Mouse (Mus musculus): ENCODE measurements at regions not wholly inside any gene's neighbourhood (a gene's known extent, or its start where the extent isn't known, plus 50 kb on each side); places are given as distances from the start of the nearest gene placed in this dataset.

- no peak for DNase-seq (ENCODE audit: low read depth)
Measured at GRCm38 (mm10) chr3:52158788-52159260, 53.9 kb upstream of the Maml3 start.

- DNase-seq (ENCODE audit: low read depth) = no peak
Measured at GRCm38 (mm10) chr3:52161688-52162087, 56.8 kb upstream of the Maml3 start.

GRCm38 (mm10) chr3:52163990-52164389 is 59.1 kb upstream of the Maml3 start:
- no peak for DNase-seq (ENCODE audit: low read depth)

GRCm38 (mm10) chr3:52167420-52167819 is 62.5 kb upstream of the Maml3 start:
- no peak for DNase-seq (ENCODE audit: low read depth)

GRCm38 (mm10) chr3:52170847-52171246 is 66.0 kb upstream of the Maml3 start:
- DNase-seq (ENCODE audit: low read depth) = no peak

GRCm38 (mm10) chr3:52171303-52171702 is 66.4 kb upstream of the Maml3 start:
- DNase-seq (ENCODE audit: low read depth) = no peak

- no peak for DNase-seq (ENCODE audit: low read depth)
Measured at GRCm38 (mm10) chr3:52173490-52173889, 68.6 kb upstream of the Maml3 start.

GRCm38 (mm10) chr3:52176108-52176507 is 71.2 kb upstream of the Maml3 start:
- no peak for DNase-seq (ENCODE audit: low read depth)

- DNase-seq (ENCODE audit: low read depth) = no peak
Measured at GRCm38 (mm10) chr3:52178851-52179250, 74.0 kb upstream of the Maml3 start.

GRCm38 (mm10) chr3:52179686-52180085 is 74.8 kb upstream of the Maml3 start:
- peak; percentile 89 for DNase-seq (ENCODE audit: low read depth)

GRCm38 (mm10) chr3:52180306-52180705 is 75.4 kb upstream of the Maml3 start:
- DNase-seq (ENCODE audit: low read depth) = no peak

GRCm38 (mm10) chr3:52180785-52181184 is 75.9 kb upstream of the Maml3 start:
- peak; percentile 93 for DNase-seq (ENCODE audit: low read depth)

GRCm38 (mm10) chr3:52181326-52182101 is 76.6 kb upstream of the Maml3 start:
- no peak for DNase-seq (ENCODE audit: low read depth)

GRCm38 (mm10) chr3:52184241-52184640 is 79.4 kb upstream of the Maml3 start:
- DNase-seq (ENCODE audit: low read depth) = no peak

- DNase-seq (ENCODE audit: low read depth) = no peak
Measured at GRCm38 (mm10) chr3:52185351-52185750, 80.5 kb upstream of the Maml3 start.

- DNase-seq (ENCODE audit: low read depth) = no peak
Measured at GRCm38 (mm10) chr3:52187401-52187801, 80.7 kb upstream of the Foxo1 start.

GRCm38 (mm10) chr3:52188303-52188702 is 79.8 kb upstream of the Foxo1 start:
- DNase-seq (ENCODE audit: low read depth) = no peak

GRCm38 (mm10) chr3:52189016-52189415 is 79.1 kb upstream of the Foxo1 start:
- no peak for DNase-seq (ENCODE audit: low read depth)

GRCm38 (mm10) chr3:52190021-52190420 is 78.1 kb upstream of the Foxo1 start:
- DNase-seq (ENCODE audit: low read depth) = no peak

GRCm38 (mm10) chr3:52193026-52193425 is 75.1 kb upstream of the Foxo1 start:
- no peak for DNase-seq (ENCODE audit: low read depth)

- DNase-seq (ENCODE audit: low read depth) = no peak
Measured at GRCm38 (mm10) chr3:52194216-52194615, 73.9 kb upstream of the Foxo1 start.

- DNase-seq (ENCODE audit: low read depth) = no peak
Measured at GRCm38 (mm10) chr3:52195486-52195885, 72.7 kb upstream of the Foxo1 start.

- no peak for DNase-seq (ENCODE audit: low read depth)
Measured at GRCm38 (mm10) chr3:52196047-52196935, 71.8 kb upstream of the Foxo1 start.
